Mouse (Mus musculus): ENCODE results near the gene Copb1.

Copb1 gene

GRCm38 (mm10) chr7:114253885-114254833, at the start of gene Copb1:
TSS of gene Copb1 (minus strand) at chr7:114254711.
- DNase-seq (ENCODE audit: low spot score in 2 of 2) = peak; percentile 83 to 88

DNA sequence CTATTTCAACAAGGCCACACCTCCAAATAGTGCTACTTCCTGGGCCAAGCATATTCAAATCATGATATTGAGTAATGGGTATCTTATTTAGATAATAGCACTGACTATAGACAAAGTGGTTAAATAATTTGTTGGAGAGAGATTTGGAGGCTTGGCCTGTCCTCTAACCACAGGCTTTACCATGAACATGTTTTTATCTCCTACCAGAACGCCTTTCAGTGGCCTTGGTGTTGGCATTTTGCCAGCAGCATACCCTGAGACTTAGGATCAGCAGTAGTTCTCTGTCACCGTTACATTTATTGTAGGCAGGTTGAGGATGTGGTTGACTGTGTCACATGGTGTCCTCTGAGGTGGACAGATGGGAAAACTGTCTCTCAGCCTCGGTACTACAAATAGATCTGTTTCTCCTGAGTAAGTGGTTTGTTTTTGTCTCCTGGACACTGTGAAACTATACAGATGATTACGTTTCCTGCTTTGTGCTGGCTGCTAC, 46.8 kb upstream of the Copb1 start:
- DNase-seq (ENCODE audit: low spot score in 2 of 2) = no peak

DNA sequence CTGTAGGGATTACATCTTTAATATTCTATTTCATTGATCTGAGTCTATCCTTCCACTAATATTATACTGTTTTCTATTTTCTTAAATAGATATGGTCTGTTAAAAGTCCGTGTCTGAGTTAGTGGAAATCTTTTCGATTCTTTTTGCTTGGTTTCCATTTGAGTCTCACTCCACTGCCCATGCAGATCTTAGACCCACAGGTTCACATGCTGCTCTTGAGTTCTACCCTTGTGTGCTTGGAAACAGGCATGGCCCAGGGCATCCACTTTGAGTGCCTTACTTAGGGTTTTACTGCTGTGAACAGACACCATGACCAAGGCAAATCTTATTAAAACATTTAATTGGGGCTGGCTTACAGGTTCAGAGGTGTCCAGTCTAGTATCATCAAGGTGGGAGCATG, 46.3 kb upstream of the Copb1 start:
- DNase-seq (ENCODE audit: low spot score in 2 of 2) = no peak

- no peak for DNase-seq (ENCODE audit: low spot score in 2 of 2)
Measured at GRCm38 (mm10) chr7:114299247-114299646, 44.7 kb upstream of the Copb1 start.

DNA sequence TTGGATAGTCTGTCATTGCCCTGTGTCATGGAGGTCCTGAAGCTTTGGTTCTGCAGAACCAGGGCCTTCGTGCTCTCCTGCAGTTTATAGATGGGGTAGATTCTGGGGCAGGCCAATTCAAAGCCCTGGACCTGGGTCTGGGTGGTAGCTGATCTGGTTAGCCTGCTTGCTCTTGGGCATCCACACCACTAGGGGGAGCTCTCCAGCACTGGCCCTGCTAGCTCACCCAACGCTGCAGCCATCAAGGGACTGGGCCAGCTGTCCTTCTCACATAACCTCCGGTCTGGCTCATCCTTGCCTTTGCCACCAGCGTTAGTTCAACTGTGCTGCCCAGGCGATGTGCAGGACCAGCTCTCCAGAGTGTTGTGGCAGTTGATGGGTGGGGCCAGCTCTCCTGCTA, 40.2 kb upstream of the Copb1 start:
- DNase-seq (ENCODE audit: low spot score in 2 of 2) = no peak

GRCm38 (mm10) chr7:114293903-114294302, 39.4 kb upstream of the Copb1 start:
- DNase-seq (ENCODE audit: low spot score in 2 of 2) = no peak

GRCm38 (mm10) chr7:114292501-114292971, 38.0 kb upstream of the Copb1 start:
- DNase-seq (ENCODE audit: low spot score in 2 of 2) = peak; percentile 20 to 22

GRCm38 (mm10) chr7:114291461-114292335, 37.2 kb upstream of the Copb1 start:
- no peak for DNase-seq (ENCODE audit: low spot score in 2 of 2)

DNA sequence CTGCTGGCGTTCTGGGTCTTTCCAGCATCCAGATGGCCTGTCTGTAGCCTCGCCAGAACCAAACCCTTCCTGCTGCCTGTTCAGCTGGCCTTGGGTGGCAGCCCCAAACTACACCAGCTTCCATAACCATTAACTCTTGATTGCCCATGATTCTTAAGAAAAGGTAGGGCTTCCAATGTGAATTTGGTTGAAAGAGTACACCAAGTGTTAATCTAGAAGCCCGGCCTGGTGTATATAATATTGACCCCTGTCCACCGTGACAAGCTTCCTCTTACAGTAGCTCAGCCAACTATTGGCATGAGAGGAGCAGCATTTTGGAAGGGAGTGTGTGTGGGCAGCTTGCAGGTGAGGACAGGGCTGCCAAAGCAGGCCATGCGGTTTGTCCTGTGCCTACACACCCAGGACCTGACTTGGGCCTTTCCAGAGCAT, 35.6 kb upstream of the Copb1 start:
- DNase-seq (ENCODE audit: low spot score in 2 of 2) = no peak

- no peak for DNase-seq (ENCODE audit: low spot score in 2 of 2)
Measured at GRCm38 (mm10) chr7:114284296-114284910, 29.9 kb upstream of the Copb1 start.

GRCm38 (mm10) chr7:114283006-114283405, 28.5 kb upstream of the Copb1 start:
- DNase-seq (ENCODE audit: low spot score in 2 of 2) = no peak

DNA sequence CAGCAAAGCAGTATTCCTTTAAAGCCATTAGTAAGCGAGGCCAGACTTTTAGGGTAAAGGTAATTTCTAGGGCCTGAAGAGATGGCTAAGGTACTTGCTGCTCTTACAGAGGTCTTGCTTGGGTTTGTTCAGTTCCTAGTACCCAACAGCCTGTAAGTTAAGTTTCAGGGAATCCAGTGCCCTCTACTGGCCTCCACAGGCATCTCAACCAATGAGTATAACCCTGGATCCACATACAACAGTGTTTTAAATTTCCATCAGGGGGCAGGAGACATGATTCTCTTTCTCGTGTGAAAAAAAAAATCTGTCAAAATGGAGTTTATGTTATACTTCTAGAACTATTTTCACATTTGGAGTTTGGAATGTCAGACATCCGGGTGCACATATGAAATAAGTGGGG, 27.2 kb upstream of the Copb1 start:
- DNase-seq (ENCODE audit: low spot score in 2 of 2) = no peak

DNA sequence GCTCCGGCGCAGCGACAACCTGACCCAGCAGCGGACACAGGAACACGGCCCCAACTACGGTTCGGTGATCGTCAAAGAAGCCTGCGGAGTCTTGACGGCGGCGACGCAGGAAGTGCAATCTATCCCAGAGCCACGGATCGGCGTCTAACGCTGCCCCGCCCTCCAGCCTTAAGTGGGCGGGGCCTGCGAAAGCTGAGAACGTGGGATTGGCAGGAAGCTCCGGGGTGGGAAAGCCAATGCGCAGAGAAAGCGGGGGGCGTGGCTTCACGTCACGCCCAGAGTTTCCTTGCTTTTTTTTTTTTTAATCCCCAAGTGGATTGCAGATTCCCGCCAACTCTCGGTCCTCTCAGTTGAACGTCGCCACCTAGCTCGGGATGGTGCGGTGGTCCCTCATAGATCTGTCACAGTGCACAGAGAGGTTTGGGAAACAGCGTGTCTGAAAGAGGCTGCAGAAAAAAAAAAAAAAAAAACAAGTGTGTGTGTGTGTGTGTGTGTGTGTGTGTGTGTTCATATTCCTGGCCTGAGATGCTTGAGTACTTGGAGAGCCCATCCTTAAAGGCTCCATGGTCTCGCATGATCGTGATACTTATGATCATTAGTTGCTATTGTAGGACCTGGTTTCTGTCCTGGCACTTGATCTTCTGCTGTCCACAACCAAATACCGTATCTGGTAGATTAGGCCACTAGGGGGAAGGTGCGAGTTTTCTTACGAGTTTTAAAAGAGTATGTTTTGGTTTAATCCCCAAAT, 21.7 kb upstream of the Copb1 start, which contains the start of gene Psma1:
TSS of gene Psma1 (minus strand) at position 114 of the 748 bp plus-strand sequence.
- DNase-seq (ENCODE audit: low spot score in 2 of 2) = peak; percentile 93 to 94

DNA sequence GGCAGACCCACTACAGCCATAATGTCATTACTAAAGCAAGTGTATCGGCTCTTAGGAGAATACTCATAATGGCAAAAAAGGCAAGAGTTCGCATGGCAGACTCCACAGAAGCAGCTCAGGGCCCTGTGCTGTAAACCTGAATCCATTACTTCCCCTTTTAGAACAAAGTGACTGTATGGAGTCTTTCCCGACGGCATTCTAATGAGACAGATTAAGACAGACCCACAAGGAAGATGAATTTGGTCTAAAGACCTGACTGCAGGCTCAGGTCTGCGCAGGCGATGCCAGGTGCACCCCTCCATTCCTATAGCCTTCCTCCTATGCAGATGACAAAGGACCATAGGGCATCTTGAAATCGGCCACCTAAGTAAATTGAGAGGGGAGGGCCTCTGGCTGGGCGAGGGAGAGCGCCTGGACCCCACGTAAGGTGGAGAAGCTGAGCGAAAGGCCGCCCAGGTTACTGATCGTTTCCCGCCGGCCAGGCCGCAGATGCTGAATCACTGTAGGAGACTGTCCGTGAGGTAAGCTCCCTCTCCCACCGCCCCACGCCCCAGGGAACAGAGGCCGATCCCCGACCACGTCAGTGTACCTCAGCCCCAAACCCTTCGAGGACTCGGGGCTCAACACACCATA, 21.0 kb upstream of the Copb1 start:
- DNase-seq (ENCODE audit: low spot score in 2 of 2) = no peak

- DNase-seq (ENCODE audit: low spot score in 2 of 2) = no peak
Measured at GRCm38 (mm10) chr7:114268446-114268845, 13.9 kb upstream of the Copb1 start.

GRCm38 (mm10) chr7:114251684-114252083, 2.8 kb downstream of the Copb1 start:
- DNase-seq (ENCODE audit: low spot score in 2 of 2) = no peak

DNA sequence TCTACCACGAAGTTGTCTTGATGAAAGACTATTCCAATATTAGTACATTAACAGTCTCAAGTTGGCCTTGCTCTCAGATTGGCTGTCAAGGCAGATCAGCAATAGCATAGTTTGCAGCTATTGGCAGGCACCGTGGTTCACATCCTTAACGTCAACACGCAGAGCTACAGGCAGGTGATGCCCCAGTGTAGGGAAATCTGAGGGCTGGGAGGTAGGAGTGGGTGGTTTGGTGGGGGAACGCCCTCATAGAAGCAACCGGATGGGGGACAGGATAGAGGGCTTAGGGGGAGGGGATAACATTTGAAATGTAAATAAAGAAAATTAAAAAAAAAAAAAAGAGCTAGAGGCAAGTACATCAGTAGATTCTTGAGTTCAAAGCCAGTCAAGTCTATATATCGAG, 20.5 kb downstream of the Copb1 start:
- no peak for DNase-seq (ENCODE audit: low spot score in 2 of 2)

- DNase-seq (ENCODE audit: low spot score in 2 of 2) = no peak
Measured at GRCm38 (mm10) chr7:114232982-114233381, 21.5 kb downstream of the Copb1 start.

DNA sequence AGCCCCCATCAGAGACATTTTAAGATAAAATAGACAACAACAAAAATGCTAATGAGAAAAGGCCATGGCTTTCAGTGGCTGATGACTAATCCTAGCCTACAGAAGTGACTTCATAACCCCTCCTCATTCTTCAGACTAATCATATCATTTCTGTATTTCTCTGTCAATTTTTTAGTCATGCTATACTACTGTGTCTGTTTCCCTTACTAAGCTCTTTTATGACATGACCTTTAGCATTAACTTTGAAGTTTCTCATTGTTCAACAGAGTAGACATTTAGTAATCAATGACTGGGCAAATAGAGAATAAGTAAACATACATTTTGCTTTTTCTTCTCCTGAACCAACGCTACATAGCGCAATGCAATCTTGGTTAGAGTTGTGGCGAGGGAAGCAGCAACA, 22.7 kb downstream of the Copb1 start:
- no peak for DNase-seq (ENCODE audit: low spot score in 2 of 2)

- DNase-seq (ENCODE audit: low spot score in 2 of 2) = no peak
Measured at GRCm38 (mm10) chr7:114226521-114226920, 28.0 kb downstream of the Copb1 start.
